Mouse (Mus musculus) kidney, postnatal 0 days (tissue): ENCODE data around the gene Ece1. TPM values are rescaled to one million over a fixed set of nuclear protein-coding genes. Genes with fewer than 3 reads are reported as not detected.

Experiments
- ATAC-seq: fragments of 200-750 bp; cut with Nextera tagmentation; replicated peaks from 2 replicates; pipeline ENCODE4 v1.8.0; 2017; ENCODE audit warnings: low read depth, moderate number of reproducible peaks, moderate TSS enrichment, moderate library complexity; ENCODE audit not compliant: low FRiP score
- DNase-seq: peaks from one replicate; pipeline ENCODE4 v3.0.0-alpha.2; 2016; ENCODE audit warnings: low spot score
- H3K27ac ChIP-seq: fragments of 300-500 bp; sonication (generic); 2 replicates; pipeline ENCODE4 v1.5.1; 2014; ENCODE audit warnings: mild to moderate bottlenecking
- H3K27me3 ChIP-seq: fragments of 300-500 bp; sonication (generic); 2 replicates; pipeline ENCODE4 v1.6.1; 2014; ENCODE audit warnings: low read length, mixed read lengths; ENCODE audit not compliant: insufficient read depth
- H3K36me3 ChIP-seq: fragments of 300-500 bp; sonication (generic); 2 replicates; pipeline ENCODE4 v1.6.1; 2014; ENCODE audit warnings: low read length, mixed read lengths; ENCODE audit not compliant: insufficient read depth
- H3K4me1 ChIP-seq: fragments of 300-500 bp; sonication (generic); replicated peaks from 2 replicates; pipeline ENCODE4 v1.6.1; 2014; ENCODE audit warnings: antibody characterized with exemption, low read length, mixed read lengths; ENCODE audit not compliant: insufficient read depth
- H3K4me2 ChIP-seq: fragments of 300-500 bp; sonication (generic); 2 replicates; pipeline ENCODE4 v1.6.1; 2014; ENCODE audit warnings: mild to moderate bottlenecking, low read length, moderate library complexity, mixed read lengths
- H3K4me3 ChIP-seq: fragments of 300-500 bp; sonication (generic); replicated peaks from 2 replicates; pipeline ENCODE4 v1.5.1; 2014; ENCODE audit warnings: low read depth, low read length
- H3K9ac ChIP-seq: fragments of 300-500 bp; sonication (generic); 2 replicates; pipeline ENCODE4 v1.6.1; 2014; ENCODE audit warnings: low read depth, low read length
- H3K9me3 ChIP-seq: fragments of 300-500 bp; sonication (generic); replicated peaks from 2 replicates; pipeline ENCODE4 v1.6.1; 2016; ENCODE audit warnings: low read length, inconsistent platforms, mixed read lengths
- CTCF ChIP-seq: IDR thresholded peaks from 2 replicates; pipeline ENCODE4 v1.5.1; 2016; ENCODE audit warnings: antibody characterized with exemption, low read depth, mild to moderate bottlenecking, moderate library complexity
- WGBS: fragments of 180-500 bp; shearing (Covaris S2); extraction: QIAGEN DNeasy Blood & Tissue Kit; methylation state at CpG from one replicate; pipeline ENCODE4 v1.1.7; 2014; 5-methylcytosine and 5-hydroxymethylcytosine counted together
- polyA plus RNA-seq: library from polyadenylated mRNA; unstranded; fragments of >200 nt; fragmentation: Nextera tagmentation; extraction: Ambion mirVana; gene quantifications from 2 replicates; pipeline ENCODE4 v1.2.1, GENCODE M21; 2015

The Ece1 gene
- polyA plus RNA-seq, 1 experiment from 2014 or later = 40.8 TPM

- ATAC-seq (no peak), DNase-seq (no peak)
- no peak overlapping the region for H3K4me3 ChIP-seq
- no peaks in the 10 kb centered on the region for H3K4me1 ChIP-seq
- 66% methylated on average over 9 of the region's 9 CpGs for WGBS
- no peaks in the 10 kb centered on the region for H3K9me3 ChIP-seq
- no peak overlapping the region for H3K4me2 ChIP-seq
- peaks cover 35% of the 10 kb centered on the region for H3K36me3 ChIP-seq
- TF ChIP-seq CTCF = no peak
- H3K27ac ChIP-seq = no peak overlapping the region
- H3K9ac ChIP-seq = no peak overlapping the region
- H3K27me3 ChIP-seq = no peaks in the 10 kb centered on the region
Measured at GRCm38 (mm10) chr4:137942782-137943486, 80.9 kb downstream of the Ece1 start.

- WGBS = 90% methylated on average over 10 of the region's 10 CpGs
- Histone ChIP-seq H3K4me2 (no peak overlapping the region), H3K9ac (no peak overlapping the region), H3K4me3 (no peak overlapping the region), H3K36me3 (peaks cover 32% of the 10 kb centered on the region), H3K27me3 (no peaks in the 10 kb centered on the region), H3K27ac (no peak overlapping the region), H3K9me3 (no peaks in the 10 kb centered on the region), H3K4me1 (no peaks in the 10 kb centered on the region)
- no peak for ATAC-seq
- no peak for DNase-seq
- no peak for TF ChIP-seq CTCF
Measured at GRCm38 (mm10) chr4:137943540-137943939, 81.5 kb downstream of the Ece1 start.

- H3K27ac ChIP-seq = no peak overlapping the region
- WGBS = 73% methylated on average over 4 of the region's 4 CpGs
- ATAC-seq (no peak), DNase-seq (no peak)
- no peaks in the 10 kb centered on the region for H3K4me1 ChIP-seq
- H3K9me3 ChIP-seq = no peaks in the 10 kb centered on the region
- H3K27me3 ChIP-seq = no peaks in the 10 kb centered on the region
- no peak overlapping the region for H3K4me2 ChIP-seq
- no peak overlapping the region for H3K4me3 ChIP-seq
- H3K9ac ChIP-seq = no peak overlapping the region
- peak; percentile 68 for TF ChIP-seq CTCF
- peaks cover 42% of the 10 kb centered on the region for H3K36me3 ChIP-seq
Measured at GRCm38 (mm10) chr4:137945376-137945775, 83.3 kb downstream of the Ece1 start.

GRCm38 (mm10) chr4:137946419-137946818 is 84.4 kb downstream of the Ece1 start:
- Histone ChIP-seq H3K27ac (no peak overlapping the region), H3K4me1 (no peaks in the 10 kb centered on the region), H3K4me3 (no peak overlapping the region), H3K9ac (no peak overlapping the region), H3K36me3 (peaks cover 43% of the 10 kb centered on the region), H3K4me2 (no peak overlapping the region), H3K9me3 (no peaks in the 10 kb centered on the region), H3K27me3 (no peaks in the 10 kb centered on the region)
- DNase-seq = no peak
- no peak for TF ChIP-seq CTCF
- 70% methylated on average over 11 of the region's 11 CpGs for WGBS
- ATAC-seq = no peak

- DNase-seq (peak; percentile 87), ATAC-seq (no peak)
- WGBS = 36% methylated on average over 4 of the region's 4 CpGs
- Histone ChIP-seq H3K4me3 (no peak overlapping the region), H3K27ac (no peak overlapping the region), H3K4me1 (no peaks in the 10 kb centered on the region), H3K9me3 (no peaks in the 10 kb centered on the region), H3K4me2 (no peak overlapping the region), H3K27me3 (no peaks in the 10 kb centered on the region), H3K36me3 (peaks cover 44% of the 10 kb centered on the region), H3K9ac (no peak overlapping the region)
- peak; percentile 96 for TF ChIP-seq CTCF
Measured at GRCm38 (mm10) chr4:137952840-137953239, 90.8 kb downstream of the Ece1 start.

- no peaks in the 10 kb centered on the region for H3K9me3 ChIP-seq
- no peaks in the 10 kb centered on the region for H3K27me3 ChIP-seq
- peaks cover 44% of the 10 kb centered on the region for H3K36me3 ChIP-seq
- DNase-seq = no peak
- no peak overlapping the region for H3K27ac ChIP-seq
- no peak overlapping the region for H3K4me2 ChIP-seq
- ATAC-seq = no peak
- H3K4me1 ChIP-seq = no peaks in the 10 kb centered on the region
- 85% methylated on average over 2 of the region's 2 CpGs for WGBS
- no peak overlapping the region for H3K9ac ChIP-seq
- H3K4me3 ChIP-seq = no peak overlapping the region
- no peak for TF ChIP-seq CTCF
Measured at GRCm38 (mm10) chr4:137954184-137954583, 92.1 kb downstream of the Ece1 start.
